Mouse (Mus musculus) hindbrain, embryonic 14.5 days (tissue): ENCODE measurements around the gene Slc22a12. TPM values are rescaled to one million over a fixed set of nuclear protein-coding genes. Genes with fewer than 3 reads are reported as not detected.

Source experiments
- ATAC-seq: fragments of 200-750 bp; cut with Nextera tagmentation; 2 replicates; pipeline ENCODE4 v1.8.0; 2017; ENCODE audit warnings: moderate number of reproducible peaks, mild to moderate bottlenecking, moderate TSS enrichment, moderate library complexity; ENCODE audit not compliant: low FRiP score
- DNase-seq: peaks from one replicate; pipeline ENCODE4 v3.0.0-alpha.2; 2015; ENCODE audit warnings: low spot score
- H3K27ac ChIP-seq: fragments of 300-500 bp; sonication (generic); 2 replicates; pipeline ENCODE4 v1.5.1; 2014; ENCODE audit warnings: mild to moderate bottlenecking, moderate library complexity
- H3K27me3 ChIP-seq: fragments of 300-500 bp; sonication (generic); 2 replicates; pipeline ENCODE4 v1.6.1; 2014; ENCODE audit warnings: mild to moderate bottlenecking, low read length, mixed read lengths; ENCODE audit not compliant: control insufficient read depth, insufficient read depth
- H3K36me3 ChIP-seq: fragments of 300-500 bp; sonication (generic); replicated peaks from 2 replicates; pipeline ENCODE4 v1.6.1; 2014; ENCODE audit not compliant: control insufficient read depth, insufficient read depth
- H3K4me1 ChIP-seq: fragments of 300-500 bp; sonication (generic); replicated peaks from 2 replicates; pipeline ENCODE4 v1.6.1; 2014; ENCODE audit warnings: antibody characterized with exemption, low read length, mixed read lengths; ENCODE audit not compliant: control insufficient read depth, insufficient read depth
- H3K4me2 ChIP-seq: fragments of 300-500 bp; sonication (generic); replicated peaks from 2 replicates; pipeline ENCODE4 v1.6.1; 2014; ENCODE audit warnings: mild to moderate bottlenecking, moderate library complexity
- H3K4me3 ChIP-seq: fragments of 300-500 bp; sonication (generic); replicated peaks from 2 replicates; pipeline ENCODE4 v1.5.1; 2014; ENCODE audit warnings: mild to moderate bottlenecking, low read length
- H3K9ac ChIP-seq: fragments of 300-500 bp; sonication (generic); 2 replicates; pipeline ENCODE4 v1.6.1; 2014
- H3K9me3 ChIP-seq: fragments of 300-500 bp; sonication (generic); 2 replicates; pipeline ENCODE4 v1.6.1; 2016; ENCODE audit warnings: low read length; ENCODE audit not compliant: control insufficient read depth
- WGBS: fragments of 180-500 bp; shearing (Covaris S2); extraction: QIAGEN DNeasy Blood & Tissue Kit; methylation state at CpG from one replicate; pipeline ENCODE4 v1.1.7; 2014; 5-methylcytosine and 5-hydroxymethylcytosine counted together
- polyA plus RNA-seq: library from polyadenylated mRNA; unstranded; fragments of >200 nt; fragmentation: Nextera tagmentation; extraction: Ambion mirVana; gene quantifications from 2 replicates; pipeline ENCODE4 v1.2.1, GENCODE M21; 2014

Gene Slc22a12
- polyA plus RNA-seq, 1 experiment from 2014 or later, result not detected

DNA sequence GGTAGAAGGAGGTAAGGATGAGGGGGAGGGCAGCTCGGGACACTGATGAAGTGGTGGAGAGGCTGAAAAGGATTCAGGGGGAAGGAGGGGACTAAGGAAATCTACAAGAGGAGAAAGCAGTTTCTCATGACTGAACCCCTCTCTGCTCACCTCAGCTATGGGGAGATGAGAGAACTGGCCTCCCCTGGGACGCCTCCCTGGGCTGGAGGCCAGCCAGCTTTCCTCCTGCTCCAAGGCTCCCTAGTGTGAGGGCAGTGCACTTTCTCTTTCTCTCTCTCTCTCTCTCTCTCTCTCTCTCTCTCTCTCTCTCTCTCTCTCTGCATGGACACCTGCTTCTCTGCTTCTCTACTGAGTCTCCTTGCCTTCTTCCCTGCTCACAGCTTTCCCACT is 42.2 kb downstream of the Slc22a12 start:
- no peak for ATAC-seq

GRCm38 (mm10) chr19:6499860-6500635 is 42.8 kb downstream of the Slc22a12 start:
- H3K36me3 ChIP-seq, result peaks cover 6% of the 10 kb centered on the region
- DNase-seq (no peak), ATAC-seq (no peak)
- H3K4me1 ChIP-seq, result peaks cover 66% of the 10 kb centered on the region
- H3K4me3 ChIP-seq, result peak overlapping the region; percentile 77
- H3K9ac ChIP-seq, result peak overlapping the region; percentile 94
- H3K27me3 ChIP-seq, result no peaks in the 10 kb centered on the region
- H3K27ac ChIP-seq, result peak overlapping the region; percentile 96
- H3K9me3 ChIP-seq, result no peaks in the 10 kb centered on the region
- 44% methylated on average over 6 of the region's 6 CpGs for WGBS
- peak overlapping the region; percentile 94 for H3K4me2 ChIP-seq

More for the DNA sequence above, 42.2 kb downstream of the Slc22a12 start:
- Histone ChIP-seq H3K4me1 (peaks cover 63% of the 10 kb centered on the region), H3K4me2 (peak overlapping the region; percentile 94), H3K27me3 (no peaks in the 10 kb centered on the region), H3K36me3 (peaks cover 11% of the 10 kb centered on the region), H3K9ac (peak overlapping the region; percentile 94), H3K4me3 (peak overlapping the region; percentile 77), H3K9me3 (no peaks in the 10 kb centered on the region), H3K27ac (peak overlapping the region; percentile 96; the same call in 1 of the 2 replicates)
- 25% methylated on average over 2 of the region's 2 CpGs for WGBS
- DNase-seq, result no peak

- Histone ChIP-seq H3K9ac (peak overlapping the region; percentile 94), H3K27me3 (no peaks in the 10 kb centered on the region), H3K4me2 (peak overlapping the region; percentile 94), H3K4me3 (peak overlapping the region; percentile 77), H3K36me3 (no peaks in the 10 kb centered on the region), H3K9me3 (no peaks in the 10 kb centered on the region), H3K27ac (peak overlapping the region; percentile 96), H3K4me1 (peaks cover 52% of the 10 kb centered on the region)
- ATAC-seq (no peak), DNase-seq (no peak)
- 4% methylated on average over 33 of the region's 38 CpGs for WGBS
Observed at GRCm38 (mm10) chr19:6498350-6499131, 44.3 kb downstream of the Slc22a12 start.

DNA sequence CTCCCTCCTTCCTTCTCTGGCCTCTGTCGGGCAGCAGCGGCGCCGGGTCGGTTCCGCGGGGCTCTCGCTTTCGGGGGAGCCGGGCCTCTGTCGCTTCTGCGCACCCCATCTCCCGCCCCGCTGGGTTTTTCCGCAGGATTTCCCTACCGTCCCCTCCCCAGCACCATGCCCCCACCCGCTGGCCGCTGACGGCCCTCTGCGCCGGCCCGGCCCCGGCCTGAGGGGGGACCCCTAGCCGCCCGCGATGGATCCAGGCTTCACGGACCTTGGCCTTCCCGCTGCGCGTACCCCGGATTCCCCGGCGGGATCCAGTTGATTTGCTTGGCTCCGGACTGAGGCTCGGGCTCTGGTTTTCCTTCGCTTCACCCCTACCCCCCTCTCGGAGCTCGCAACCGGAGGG is 45.0 kb downstream of the Slc22a12 start:
- peak; percentile 50 for DNase-seq
- no peaks in the 10 kb centered on the region for H3K36me3 ChIP-seq
- no peaks in the 10 kb centered on the region for H3K9me3 ChIP-seq
- no peaks in the 10 kb centered on the region for H3K27me3 ChIP-seq
- peak; percentile 2 for ATAC-seq
- WGBS, result 2% methylated on average over 38 of the region's 39 CpGs
- H3K4me2 ChIP-seq, result peak overlapping the region; percentile 94
- peak overlapping the region; percentile 94 for H3K9ac ChIP-seq
- peak overlapping the region; percentile 77 for H3K4me3 ChIP-seq
- peaks cover 45% of the 10 kb centered on the region for H3K4me1 ChIP-seq
- peak overlapping the region; percentile 96 for H3K27ac ChIP-seq

DNA sequence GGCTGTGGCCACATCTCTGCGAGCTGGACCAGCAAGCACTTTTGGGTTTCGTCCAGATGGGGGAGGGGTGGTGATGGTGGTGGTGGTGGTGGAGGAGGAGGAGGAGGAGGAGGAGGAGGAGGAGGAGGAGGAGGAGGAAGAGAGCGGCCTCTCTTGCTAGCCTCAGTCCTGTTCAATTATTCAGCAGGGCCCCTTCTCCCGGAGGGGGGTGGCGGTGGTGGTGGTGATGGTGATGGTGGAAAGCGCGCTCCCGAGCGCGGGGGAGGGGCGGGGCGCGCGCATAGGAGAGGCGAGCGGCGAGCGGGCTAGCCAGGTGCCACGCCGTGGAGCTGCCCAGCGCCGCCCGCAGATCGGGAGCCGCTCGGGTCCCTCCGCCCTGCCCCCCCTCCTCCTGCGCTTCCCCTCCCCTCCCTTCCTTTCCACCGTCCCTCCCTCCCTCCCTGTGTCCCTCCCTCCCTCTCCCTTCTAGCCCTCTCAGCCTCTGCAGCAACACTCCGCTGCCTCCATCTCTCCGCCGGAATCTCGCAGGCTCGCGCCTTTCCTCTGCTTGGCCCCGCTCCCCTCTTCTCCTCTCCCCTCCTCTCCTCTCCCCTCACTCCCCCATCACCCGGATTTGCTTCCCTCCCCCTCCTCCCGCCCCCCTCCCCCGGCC is 45.6 kb downstream of the Slc22a12 start:
- WGBS, result 1% methylated on average over 13 of the region's 39 CpGs
- DNase-seq, result peak; percentile 81

DNA sequence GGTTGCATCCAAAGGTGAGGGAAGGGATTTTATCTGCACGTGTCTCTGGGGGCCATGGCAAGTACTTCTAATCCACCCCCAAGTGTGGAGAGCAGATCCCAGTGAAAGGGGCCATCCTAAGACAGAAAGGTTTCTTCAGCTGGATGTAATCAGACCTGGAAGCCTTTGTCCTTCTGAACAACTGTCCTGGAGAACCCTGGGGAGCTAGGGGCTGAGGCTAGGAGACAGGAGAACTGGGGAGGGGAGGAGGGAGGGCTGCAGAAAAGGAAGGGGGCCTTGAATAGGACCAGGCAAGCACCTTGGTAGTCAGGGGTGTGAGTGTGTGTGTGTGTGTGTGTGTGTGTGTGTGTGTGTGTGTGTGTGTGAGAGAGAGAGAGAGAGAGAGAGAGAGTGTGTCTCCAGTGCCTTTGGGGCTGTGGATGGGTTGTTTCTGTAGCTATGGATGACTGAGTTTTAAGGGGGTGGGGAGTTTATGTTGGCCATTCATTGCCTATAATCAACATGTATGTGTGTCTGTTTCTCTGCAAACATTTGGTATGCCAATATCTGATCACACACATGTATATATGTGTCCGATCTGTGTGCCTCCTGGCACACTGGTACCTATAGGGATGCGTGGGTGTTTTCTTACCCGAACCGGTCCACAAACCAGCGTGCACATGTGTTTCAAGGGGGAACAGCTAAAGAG is 46.2 kb downstream of the Slc22a12 start:
- Histone ChIP-seq H3K4me1 (peaks cover 33% of the 10 kb centered on the region), H3K9me3 (no peaks in the 10 kb centered on the region), H3K27ac (peak overlapping the region; percentile 96), H3K9ac (peak overlapping the region; percentile 94), H3K4me2 (peak overlapping the region; percentile 94), H3K36me3 (no peaks in the 10 kb centered on the region; the same call in 1 of the 2 replicates), H3K4me3 (peak overlapping the region; percentile 77), H3K27me3 (no peaks in the 10 kb centered on the region)
- DNase-seq (no peak), ATAC-seq (peak; percentile 17)
- WGBS, result 3% methylated on average over 6 of the region's 6 CpGs

More for the DNA sequence above, 45.6 kb downstream of the Slc22a12 start:
- H3K4me3 ChIP-seq, result peak overlapping the region; percentile 77
- H3K27ac ChIP-seq, result peak overlapping the region; percentile 96
- H3K27me3 ChIP-seq, result no peaks in the 10 kb centered on the region
- peak; percentile 75 for ATAC-seq
- H3K36me3 ChIP-seq, result no peaks in the 10 kb centered on the region
- H3K4me1 ChIP-seq, result peaks cover 40% of the 10 kb centered on the region
- peak overlapping the region; percentile 94 for H3K9ac ChIP-seq
- no peaks in the 10 kb centered on the region for H3K9me3 ChIP-seq
- H3K4me2 ChIP-seq, result peak overlapping the region; percentile 94

- Histone ChIP-seq H3K4me1 (peaks cover 24% of the 10 kb centered on the region), H3K9ac (peak overlapping the region; percentile 55; the same call in 1 of the 2 replicates), H3K4me2 (peak overlapping the region; percentile 94; the same call in 1 of the 2 replicates), H3K9me3 (no peaks in the 10 kb centered on the region), H3K4me3 (no peak overlapping the region), H3K36me3 (no peaks in the 10 kb centered on the region; the same call in 1 of the 2 replicates), H3K27ac (peak overlapping the region; percentile 96), H3K27me3 (no peaks in the 10 kb centered on the region)
- ATAC-seq, result no peak
- WGBS, result 29% methylated on average over 8 of the region's 8 CpGs
- DNase-seq, result no peak
Observed at GRCm38 (mm10) chr19:6495714-6496113, 47.1 kb downstream of the Slc22a12 start.

DNA sequence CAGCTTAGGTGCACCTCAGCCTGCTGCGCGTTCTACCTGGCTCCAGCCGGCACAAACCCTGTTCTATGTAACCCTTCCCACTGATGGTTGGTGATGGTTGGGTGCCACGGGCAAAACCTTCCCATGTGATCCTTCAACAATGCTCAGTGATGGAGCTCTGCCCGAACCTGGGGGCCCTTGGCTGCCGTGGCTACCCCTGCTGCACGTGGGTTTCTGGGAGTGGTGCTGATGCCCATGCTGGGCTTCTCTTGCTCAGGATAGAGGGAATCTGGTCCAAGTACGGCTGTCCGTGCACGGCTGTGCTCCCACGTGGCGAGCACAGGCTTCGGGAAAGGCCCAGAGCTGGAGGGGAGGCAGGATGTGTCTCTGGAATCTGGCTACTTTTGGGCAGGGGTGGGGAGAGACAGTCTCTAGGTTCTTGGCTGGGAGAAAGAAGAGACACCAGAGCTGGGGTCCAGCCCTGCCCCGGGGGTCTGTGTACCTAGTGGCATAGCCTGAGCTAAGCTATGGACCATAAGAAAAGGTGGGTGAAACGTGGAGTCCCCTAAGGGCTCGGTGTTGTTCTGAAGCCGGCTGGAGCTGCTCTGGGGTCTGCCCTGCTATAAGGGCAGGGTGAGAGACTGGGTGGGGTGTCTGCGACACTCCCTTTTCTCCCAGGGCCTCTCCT is 48.2 kb downstream of the Slc22a12 start:
- Histone ChIP-seq H3K36me3 (no peaks in the 10 kb centered on the region; the same call in 1 of the 2 replicates), H3K4me3 (no peak overlapping the region), H3K9ac (peak overlapping the region; percentile 4; the same call in 1 of the 2 replicates), H3K4me1 (peaks cover 13% of the 10 kb centered on the region), H3K4me2 (no peak overlapping the region), H3K27me3 (no peaks in the 10 kb centered on the region), H3K27ac (no peak overlapping the region), H3K9me3 (no peaks in the 10 kb centered on the region)
- DNase-seq, result no peak
- WGBS, result 72% methylated on average over 18 of the region's 18 CpGs
- no peak for ATAC-seq
